In the genomic region with DNA sequence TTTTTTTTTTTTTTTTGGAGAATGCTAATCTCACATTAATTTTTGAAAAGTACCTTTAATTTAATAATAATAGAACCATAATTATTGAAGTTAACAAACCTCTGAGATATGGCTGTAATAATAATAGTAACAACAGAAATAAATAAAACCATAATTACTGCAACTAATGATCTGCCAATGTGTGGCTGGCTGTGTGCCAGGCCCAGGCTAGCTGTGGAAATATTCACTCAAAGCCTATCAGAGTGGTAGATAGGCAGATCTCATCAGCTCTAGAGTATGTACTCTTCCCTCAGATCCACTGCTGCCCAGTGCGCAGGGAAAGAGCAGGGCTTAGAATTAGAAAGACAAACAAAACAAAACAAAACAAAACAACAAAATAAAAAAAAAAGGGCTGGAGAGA, we compare ENCODE assay signal across 17 mouse cellular contexts.
DNase-seq lines count a peak whose midpoint lies in the region; ATAC-seq and TF ChIP-seq lines count a peak whose summit lies in the region.
"Had no signal": no experiment of that assay in that cellular context is flagged by ENCODE, and none has a peak within 500 bp of the region (broad histone marks: within the 10 kb centered on the region; RNA-seq: fewer than 3 reads in every experiment).

No protein-coding gene starts in this region.

- no peak for TF ChIP-seq POLR2A in brain, embryonic 14.5 days (IDR thresholded peaks at IDR 0.05; ENCODE audit: borderline replicate concordance, extremely low read depth, insufficient read depth, insufficient read length, poor library complexity, severe bottlenecking)
- no peak for TF ChIP-seq POLR2A in heart, adult 2 months (IDR thresholded peaks at IDR 0.05; ENCODE audit: insufficient read depth, low read depth, low read length)

- no peaks in the 10 kb centered on the region for H3K27me3 ChIP-seq in forebrain, embryonic 14.5 days (replicated peaks; ENCODE audit: control insufficient read depth, insufficient read depth, low read length)
- H3K27me3 ChIP-seq in forebrain, embryonic 10.5 days (ENCODE audit: poor library complexity, severe bottlenecking): no peaks in the 10 kb centered on the region
- H3K27me3 ChIP-seq in heart, adult 2 months (ENCODE audit: control insufficient read depth, insufficient read depth, low read length): no peaks in the 10 kb centered on the region
- H3K27me3 ChIP-seq: embryonic facial prominence, embryonic 12.5 days; forebrain, embryonic 12.5 days; forebrain, embryonic 15.5 days had no signal

- H3K4me2 ChIP-seq in forebrain, embryonic 14.5 days (ENCODE audit: low read length): no peak overlapping the region
- H3K4me2 ChIP-seq: embryonic facial prominence, embryonic 12.5 days; forebrain, embryonic 12.5 days; forebrain, embryonic 15.5 days had no signal

- H3K4me1 ChIP-seq in forebrain, embryonic 14.5 days (ENCODE audit: control insufficient read depth, insufficient read depth, low read length): no peaks in the 10 kb centered on the region
- 0 out of 2 replicates have a peak, but pooled peaks cover 3% of the 10 kb centered on the region for H3K4me1 ChIP-seq in forebrain, embryonic 10.5 days
- H3K4me1 ChIP-seq in heart, adult 2 months (ENCODE audit: control insufficient read depth, insufficient read depth, low read length): peaks cover 5% of the 10 kb centered on the region
- H3K4me1 ChIP-seq: embryonic facial prominence, embryonic 12.5 days; forebrain, embryonic 12.5 days; forebrain, embryonic 15.5 days had no signal

- H3K9me3 ChIP-seq in forebrain, embryonic 14.5 days (replicated peaks; ENCODE audit: control insufficient read depth, low read length): no peaks in the 10 kb centered on the region
- no peaks in the 10 kb centered on the region for H3K9me3 ChIP-seq in forebrain, embryonic 10.5 days
- H3K9me3 ChIP-seq: embryonic facial prominence, embryonic 12.5 days; forebrain, embryonic 12.5 days; forebrain, embryonic 15.5 days had no signal

- intact Hi-C loops in heart, adult 2 months (cut with DNase I): no loop called here

- H3K36me3 ChIP-seq in forebrain, embryonic 14.5 days (ENCODE audit: control insufficient read depth, insufficient read depth, low read length): no peaks in the 10 kb centered on the region
- H3K36me3 ChIP-seq in forebrain, embryonic 10.5 days (replicated peaks): no peaks in the 10 kb centered on the region
- no peaks in the 10 kb centered on the region for H3K36me3 ChIP-seq in heart, adult 2 months (ENCODE audit: control insufficient read depth, insufficient read depth, low read length)
- H3K36me3 ChIP-seq: embryonic facial prominence, embryonic 10.5 days; embryonic facial prominence, embryonic 12.5 days; forebrain, embryonic 12.5 days; forebrain, embryonic 15.5 days had no signal

- H3K27ac ChIP-seq in forebrain, embryonic 14.5 days (ENCODE audit: low read depth, low read length): no peak overlapping the region
- no peak overlapping the region for H3K27ac ChIP-seq in forebrain, embryonic 10.5 days
- no peak overlapping the region for H3K27ac ChIP-seq in layer of hippocampus, adult 2 months
- H3K27ac ChIP-seq in heart, adult 2 months: no peak overlapping the region
- H3K27ac ChIP-seq: embryonic facial prominence, embryonic 10.5 days; embryonic facial prominence, embryonic 12.5 days; forebrain, embryonic 12.5 days; forebrain, embryonic 15.5 days had no signal

- ATAC-seq in forebrain, embryonic 14.5 days: no peak
- ATAC-seq: forebrain, embryonic 15.5 days; forebrain, postnatal 0 days had no signal

- peak; percentile 28 for DNase-seq in forebrain, embryonic 14.5 days (ENCODE audit: low spot score)
- DNase-seq in forebrain, embryonic 10.5 days (ENCODE audit: extremely low spot score, low spot score): no peak
- DNase-seq in layer of hippocampus, adult 2 months (ENCODE audit: low spot score in 2 of 2): peak; percentile 29 to 47
- no peak for DNase-seq in layer of hippocampus, postnatal 36 days
- DNase-seq in brain, embryonic 14.5 days (ENCODE audit: low read depth): peak; percentile 29
- no peak for DNase-seq in heart, adult 2 months
- DNase-seq: adrenal gland, adult 2 months; adrenal gland, postnatal 10 days; adrenal gland, postnatal 25 days; cerebellum, adult 11-12 months; cerebellum, adult 2 months; cerebellum, adult 9-11 months; forebrain, postnatal 0 days had no signal

- no peak for TF ChIP-seq EP300 in heart, adult 2 months (IDR thresholded peaks at IDR 0.05; ENCODE audit: insufficient read depth, low read depth, low read length)

- H3K4me3 ChIP-seq in forebrain, embryonic 14.5 days (ENCODE audit: low read depth, low read length): no peak overlapping the region
- H3K4me3 ChIP-seq in forebrain, embryonic 10.5 days: no peak overlapping the region
- no peak overlapping the region for H3K4me3 ChIP-seq in layer of hippocampus, adult 2 months
- no peak overlapping the region for H3K4me3 ChIP-seq in heart, adult 2 months
- H3K4me3 ChIP-seq: embryonic facial prominence, embryonic 10.5 days; embryonic facial prominence, embryonic 12.5 days; forebrain, embryonic 12.5 days; forebrain, embryonic 15.5 days had no signal

- no peak overlapping the region for H3K9ac ChIP-seq in forebrain, embryonic 14.5 days (ENCODE audit: low read length)
- no peak overlapping the region for H3K9ac ChIP-seq in heart, adult 2 months (ENCODE audit: low read depth, low read length)
- H3K9ac ChIP-seq: embryonic facial prominence, embryonic 12.5 days; forebrain, embryonic 12.5 days; forebrain, embryonic 15.5 days; forebrain, postnatal 0 days had no signal

- no peak for TF ChIP-seq CTCF in layer of hippocampus, adult 2 months (conservative IDR thresholded peaks at IDR 0.05)
- TF ChIP-seq CTCF in brain, embryonic 14.5 days (IDR thresholded peaks at IDR 0.05; ENCODE audit: borderline replicate concordance, extremely low read depth, insufficient read depth, insufficient read length): no peak
- TF ChIP-seq CTCF in heart, adult 2 months (IDR thresholded peaks at IDR 0.05): no peak

- H3K79me2 ChIP-seq in heart, adult 2 months (replicated peaks; ENCODE audit: control insufficient read depth, insufficient read depth, low read length): no peaks in the 10 kb centered on the region

- WGBS in forebrain, embryonic 14.5 days: 87% methylated on average over 1 of the region's 1 CpGs
- 93% methylated on average over 1 of the region's 1 CpGs for WGBS in forebrain, embryonic 10.5 days
- 86% methylated on average over 1 of the region's 1 CpGs for WGBS in heart, adult 2 months

Comparison
In these comparisons a context has a peak if more than half of its experiments do, and no peak if none do; other contexts are left out.
1. DNase-seq: peak in forebrain, embryonic 14.5 days (single experiment), layer of hippocampus, adult 2 months (2 of 2) and brain, embryonic 14.5 days (single experiment); none in forebrain, embryonic 10.5 days (single experiment), layer of hippocampus, postnatal 36 days (0 of 2) and heart, adult 2 months (0 of 2).